Mouse (Mus musculus) limb, embryonic 14.5 days (tissue): Measurements from ENCODE around the gene Tdgf1. TPM values are rescaled to one million over a fixed set of nuclear protein-coding genes. Genes with fewer than 3 reads are reported as not detected.

ENCODE experiments used
- ATAC-seq: fragments of 200-750 bp; cut with Nextera tagmentation; 2 replicates; pipeline ENCODE4 v1.8.0; 2017; ENCODE audit warnings: low read depth, moderate number of reproducible peaks, moderate TSS enrichment; ENCODE audit not compliant: low FRiP score
- DNase-seq: peaks from one replicate; pipeline ENCODE4 v3.0.0-alpha.2; 2015; ENCODE audit warnings: low spot score
- H3K27ac ChIP-seq: fragments of 300-500 bp; sonication (generic); replicated peaks from 2 replicates; pipeline ENCODE4 v1.5.1; 2014; ENCODE audit warnings: low read depth, mild to moderate bottlenecking, low read length, moderate library complexity, mixed read lengths
- H3K27me3 ChIP-seq: fragments of 300-500 bp; sonication (generic); 2 replicates; pipeline ENCODE4 v1.6.1; 2014; ENCODE audit warnings: low read length, mixed read lengths; ENCODE audit not compliant: control insufficient read depth, insufficient read depth
- H3K36me3 ChIP-seq: fragments of 300-500 bp; sonication (generic); 2 replicates; pipeline ENCODE4 v1.6.1; 2014; ENCODE audit warnings: mild to moderate bottlenecking, low read length, moderate library complexity, mixed read lengths; ENCODE audit not compliant: control insufficient read depth, insufficient read depth
- H3K4me1 ChIP-seq: fragments of 300-500 bp; sonication (generic); 2 replicates; pipeline ENCODE4 v1.6.1; 2014; ENCODE audit warnings: antibody characterized with exemption, low read length, mixed read lengths; ENCODE audit not compliant: control insufficient read depth, insufficient read depth
- H3K4me2 ChIP-seq: fragments of 300-500 bp; sonication (generic); replicated peaks from 2 replicates; pipeline ENCODE4 v1.6.1; 2014; ENCODE audit warnings: low read depth, mild to moderate bottlenecking, low read length, moderate library complexity; ENCODE audit not compliant: severe bottlenecking
- H3K4me3 ChIP-seq: fragments of 300-500 bp; sonication (generic); replicated peaks from 2 replicates; pipeline ENCODE4 v1.5.1; 2014; ENCODE audit warnings: low read length
- H3K9ac ChIP-seq: fragments of 300-500 bp; sonication (generic); 2 replicates; pipeline ENCODE4 v1.6.1; 2014; ENCODE audit warnings: mild to moderate bottlenecking, low read depth, low read length, moderate library complexity; ENCODE audit not compliant: severe bottlenecking
- H3K9me3 ChIP-seq: fragments of 300-500 bp; sonication (generic); 2 replicates; pipeline ENCODE4 v1.6.1; 2016; ENCODE audit warnings: low read length; ENCODE audit not compliant: control insufficient read depth
- POLR2A ChIP-seq: fragments of 200-500 bp; IDR thresholded peaks from 2 replicates; pipeline ENCODE4 v1.8.0; 2012; ENCODE audit warnings: inconsistent platforms, mild to moderate bottlenecking, moderate library complexity, borderline replicate concordance; ENCODE audit not compliant: insufficient read depth, insufficient read length; ENCODE audit errors: extremely low read depth
- WGBS: fragments of 180-500 bp; shearing (Covaris S2); extraction: QIAGEN DNeasy Blood & Tissue Kit; methylation state at CpG from one replicate; pipeline ENCODE4 v1.1.7; 2014; 5-methylcytosine and 5-hydroxymethylcytosine counted together
- microRNA-seq: library from miRNA; unstranded; fragments of <30 nt; microRNA quantifications from one replicate; pipeline ENCODE4, GENCODE M21; 2016
- polyA plus RNA-seq, 2 experiments: library from polyadenylated mRNA; depleted of rRNA in 1 of 2; stranded (reverse) in 1 of 2; unstranded in 1 of 2; fragments of >200 nt; fragmentation: Nextera tagmentation in 1 of 2; extraction: Ambion mirVana in 1 of 2; gene quantifications; 2 replicates each; pipeline versions ENCODE4 v1.2.1 to v1.2.3; 2012 to 2014

Tdgf1 gene
- polyA plus RNA-seq, 2 experiments: 0.38 to 0.40 TPM

DNA sequence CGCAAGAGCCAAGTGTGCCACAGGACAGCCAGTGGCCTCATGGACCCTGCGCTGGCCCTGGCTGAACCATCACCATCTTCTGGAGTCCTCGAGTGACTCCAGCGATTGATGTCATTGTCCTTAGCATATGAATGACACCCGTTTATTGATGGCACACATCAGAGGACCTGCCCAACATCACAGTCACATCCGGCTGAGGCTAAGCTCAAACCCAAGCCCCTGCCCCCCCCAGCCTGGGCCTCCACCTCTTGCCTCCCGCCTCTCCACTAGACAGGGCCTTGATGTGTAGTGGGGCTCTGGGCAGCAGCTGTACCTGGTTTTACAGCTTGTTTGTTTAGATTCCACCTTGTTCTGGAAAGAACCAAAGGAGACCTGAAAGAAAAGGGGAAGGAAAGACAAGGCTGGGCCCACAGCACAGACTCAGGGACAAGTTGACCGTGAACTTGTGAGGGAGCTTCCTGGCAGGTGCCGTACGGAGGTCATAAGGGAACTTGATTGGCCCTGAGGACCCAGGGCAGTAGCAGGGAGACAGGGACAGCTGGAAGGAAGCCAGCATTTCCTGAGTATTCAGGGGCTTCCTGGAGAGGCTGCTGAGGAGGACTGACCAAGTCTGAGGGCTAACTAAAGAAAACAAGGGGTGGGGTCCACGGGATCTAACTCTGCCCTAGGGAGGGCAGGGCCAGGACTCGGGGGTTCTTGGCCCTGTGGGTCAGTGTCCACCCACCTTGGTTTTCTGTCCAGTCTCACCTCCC lies 54.7 kb downstream of the Tdgf1 start:
- H3K9ac ChIP-seq: no peak overlapping the region
- no peaks in the 10 kb centered on the region for H3K27me3 ChIP-seq
- WGBS: 75% methylated on average over 12 of the region's 12 CpGs
- DNase-seq (no peak), ATAC-seq (no peak)
- no peaks in the 10 kb centered on the region for H3K36me3 ChIP-seq
- TF ChIP-seq POLR2A: no peak
- no peak overlapping the region for H3K4me2 ChIP-seq
- no peaks in the 10 kb centered on the region for H3K4me1 ChIP-seq
- H3K9me3 ChIP-seq: no peaks in the 10 kb centered on the region
- H3K27ac ChIP-seq: no peak overlapping the region
- H3K4me3 ChIP-seq: no peak overlapping the region

- ATAC-seq (no peak), DNase-seq (no peak)
- 12% methylated on average over 19 of the region's 21 CpGs for WGBS
- no peaks in the 10 kb centered on the region for H3K4me1 ChIP-seq
- no peaks in the 10 kb centered on the region for H3K36me3 ChIP-seq
- H3K4me3 ChIP-seq: no peak overlapping the region
- H3K4me2 ChIP-seq: no peak overlapping the region
- H3K27ac ChIP-seq: no peak overlapping the region
- H3K9me3 ChIP-seq: no peaks in the 10 kb centered on the region
- no peak overlapping the region for H3K9ac ChIP-seq
- H3K27me3 ChIP-seq: no peaks in the 10 kb centered on the region
- TF ChIP-seq POLR2A: no peak
These were observed 55.8 kb downstream of the Tdgf1 start for GRCm38 (mm10) chr9:110890026-110890783.

Small RNA genes within 50 kb of the gene (microRNA-seq; reads per million reads assigned to microRNA genes)
- gene Gm24269: not detected

Other genes starting within 250 kb of the Tdgf1 start
- 18.9 and 26.1 TPM in 2 replicates for gene Myl3, start 204.3 kb downstream of the Tdgf1 start, polyA plus RNA-seq (2012; rRNA removed)
- gene Myl3, start 204.3 kb downstream of the Tdgf1 start, polyA plus RNA-seq (2014; fragmentation: Nextera tagmentation; extraction: Ambion mirVana): 16.4 and 28.1 TPM in 2 replicates
- 149 and 203 TPM in 2 replicates for gene Pth1r, start 199.0 kb downstream of the Tdgf1 start, polyA plus RNA-seq (2012; rRNA removed)
- gene Pth1r, start 199.0 kb downstream of the Tdgf1 start, polyA plus RNA-seq (2014; fragmentation: Nextera tagmentation; extraction: Ambion mirVana): 96.9 and 99.1 TPM in 2 replicates
- gene Prss42, start 148.0 kb downstream of the Tdgf1 start, polyA plus RNA-seq (2012; rRNA removed): 0.04 TPM in 1 of 2 replicates, not detected in the other
- not detected in 2 replicates for gene Prss42, start 148.0 kb downstream of the Tdgf1 start, polyA plus RNA-seq (2014; fragmentation: Nextera tagmentation; extraction: Ambion mirVana)
- not detected in 2 replicates for gene Prss44, start 132.2 kb downstream of the Tdgf1 start, polyA plus RNA-seq (2012; rRNA removed)
- gene Prss44, start 132.2 kb downstream of the Tdgf1 start, polyA plus RNA-seq (2014; fragmentation: Nextera tagmentation; extraction: Ambion mirVana): not detected in 2 replicates
- gene Prss43, start 119.5 kb downstream of the Tdgf1 start, polyA plus RNA-seq (2012; rRNA removed): not detected in 2 replicates
- gene Prss43, start 119.5 kb downstream of the Tdgf1 start, polyA plus RNA-seq (2014; fragmentation: Nextera tagmentation; extraction: Ambion mirVana): not detected in 2 replicates
- gene Prss45, start 111.6 kb downstream of the Tdgf1 start, polyA plus RNA-seq (2012; rRNA removed): not detected in 2 replicates
- not detected in 2 replicates for gene Prss45, start 111.6 kb downstream of the Tdgf1 start, polyA plus RNA-seq (2014; fragmentation: Nextera tagmentation; extraction: Ambion mirVana)
- not detected in 2 replicates for gene Prss46, start 101.7 kb downstream of the Tdgf1 start, polyA plus RNA-seq (2012; rRNA removed)
- not detected in 2 replicates for gene Prss46, start 101.7 kb downstream of the Tdgf1 start, polyA plus RNA-seq (2014; fragmentation: Nextera tagmentation; extraction: Ambion mirVana)
- 0.41 and 0.54 TPM in 2 replicates for gene Prss50, start 88.2 kb downstream of the Tdgf1 start, polyA plus RNA-seq (2012; rRNA removed)
- 0.21 and 0.26 TPM in 2 replicates for gene Prss50, start 88.2 kb downstream of the Tdgf1 start, polyA plus RNA-seq (2014; fragmentation: Nextera tagmentation; extraction: Ambion mirVana)
- 7.3 and 7.4 TPM in 2 replicates for gene Als2cl, start 66.3 kb downstream of the Tdgf1 start, polyA plus RNA-seq (2012; rRNA removed)
- 1.6 and 1.9 TPM in 2 replicates for gene Als2cl, start 66.3 kb downstream of the Tdgf1 start, polyA plus RNA-seq (2014; fragmentation: Nextera tagmentation; extraction: Ambion mirVana)
- gene Tmie, start 66.0 kb downstream of the Tdgf1 start, polyA plus RNA-seq (2012; rRNA removed): 0.61 and 0.85 TPM in 2 replicates
- gene Tmie, start 66.0 kb downstream of the Tdgf1 start, polyA plus RNA-seq (2014; fragmentation: Nextera tagmentation; extraction: Ambion mirVana): 0.37 and 0.52 TPM in 2 replicates
- not detected in 2 replicates for gene Fam240a, start 29.3 kb downstream of the Tdgf1 start, polyA plus RNA-seq (2012; rRNA removed)
- not detected in 2 replicates for gene Fam240a, start 29.3 kb downstream of the Tdgf1 start, polyA plus RNA-seq (2014; fragmentation: Nextera tagmentation; extraction: Ambion mirVana)
- 0.04 and 0.12 TPM in 2 replicates for gene Lrrc2, start 5.4 kb upstream of the Tdgf1 start, polyA plus RNA-seq (2012; rRNA removed)
- gene Lrrc2, start 5.4 kb upstream of the Tdgf1 start, polyA plus RNA-seq (2014; fragmentation: Nextera tagmentation; extraction: Ambion mirVana): 0.08 TPM in 1 of 2 replicates, not detected in the other
- 0.20 and 0.24 TPM in 2 replicates for gene Rtp3, start 44.4 kb upstream of the Tdgf1 start, polyA plus RNA-seq (2012; rRNA removed)
- gene Rtp3, start 44.4 kb upstream of the Tdgf1 start, polyA plus RNA-seq (2014; fragmentation: Nextera tagmentation; extraction: Ambion mirVana): not detected in 2 replicates
- 0.44 and 1.1 TPM in 2 replicates for gene Ltf, start 73.1 kb upstream of the Tdgf1 start, polyA plus RNA-seq (2012; rRNA removed)
- 0.47 and 1.4 TPM in 2 replicates for gene Ltf, start 73.1 kb upstream of the Tdgf1 start, polyA plus RNA-seq (2014; fragmentation: Nextera tagmentation; extraction: Ambion mirVana)
- 0.50 and 0.63 TPM in 2 replicates for gene Ccrl2, start 111.4 kb upstream of the Tdgf1 start, polyA plus RNA-seq (2012; rRNA removed)
- 0.59 and 0.88 TPM in 2 replicates for gene Ccrl2, start 111.4 kb upstream of the Tdgf1 start, polyA plus RNA-seq (2014; fragmentation: Nextera tagmentation; extraction: Ambion mirVana)
- 22.0 and 36.6 TPM in 2 replicates for gene Lrrfip2, start 171.4 kb upstream of the Tdgf1 start, polyA plus RNA-seq (2012; rRNA removed)
- gene Lrrfip2, start 171.4 kb upstream of the Tdgf1 start, polyA plus RNA-seq (2014; fragmentation: Nextera tagmentation; extraction: Ambion mirVana): 37.4 and 37.5 TPM in 2 replicates